9 mouse cellular contexts compared by ENCODE assay signal in the genomic region with DNA sequence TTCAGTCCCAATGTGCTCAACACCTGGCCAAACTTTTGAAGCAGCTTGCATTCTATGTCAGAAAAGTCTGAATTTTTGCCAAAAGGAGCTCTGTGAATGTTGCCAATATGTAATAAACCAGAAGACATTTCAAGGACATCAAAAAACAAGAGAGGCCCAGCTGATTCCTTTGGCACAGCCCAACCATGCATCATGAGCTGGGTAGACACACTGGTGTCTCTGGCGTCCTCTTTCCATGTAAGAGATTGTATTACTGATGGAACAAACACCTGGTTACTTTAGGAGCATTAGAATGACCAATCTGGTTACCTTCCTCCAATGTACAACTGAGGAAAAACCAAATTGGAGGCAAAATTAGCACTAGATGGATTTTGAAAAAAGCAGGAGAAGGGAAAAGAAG. TPM values are rescaled to one million over a fixed set of nuclear protein-coding genes. Genes with fewer than 3 reads are reported as not detected.
DNase-seq lines count a peak whose midpoint lies in the region; ATAC-seq lines count a peak whose summit lies in the region.
"Had no signal": no experiment of that assay in that cellular context is flagged by ENCODE, and none has a peak within 500 bp of the region (broad histone marks: within the 10 kb centered on the region; RNA-seq: fewer than 3 reads in every experiment).

No protein-coding gene starts in this region.

- H3K4me2 ChIP-seq in forebrain, embryonic 13.5 days = peak overlapping the region; percentile 62
- peak overlapping the region; percentile 71 for H3K4me2 ChIP-seq in limb, embryonic 13.5 days (replicated peaks)
- H3K4me2 ChIP-seq in neural tube, embryonic 13.5 days = peak overlapping the region; percentile 75

- intact Hi-C loops in heart, postnatal 10 days (cut with DNase I) = loop anchor here (10.0 kb wide), 2 partner anchors 292 to 438 kb away; no protein-coding TSS in a partner anchor

- DNase-seq in heart, embryonic 10.5 days (ENCODE audit: low spot score) = no peak
- DNase-seq in heart, postnatal 10 days = no peak
- DNase-seq in urinary bladder, postnatal 4 days (ENCODE audit: low spot score in 2 of 2) = no peak
- no peak for DNase-seq in thymus, postnatal 10 days (ENCODE audit: low spot score in 2 of 2)

- ATAC-seq in forebrain, embryonic 13.5 days = no peak
- ATAC-seq in limb, embryonic 13.5 days (ENCODE audit: low FRiP score, low read depth) = no peak
- no peak for ATAC-seq in neural tube, embryonic 13.5 days (ENCODE audit: low read depth)
- no peak for ATAC-seq in cerebellum, adult (ENCODE audit: insufficient number of reproducible peaks, low FRiP score, low TSS enrichment)

- 59% methylated on average over 1 of the region's 1 CpGs for WGBS in heart, embryonic 10.5 days
- 28% methylated on average over 1 of the region's 1 CpGs for WGBS in forebrain, embryonic 13.5 days
- 47% methylated on average over 1 of the region's 1 CpGs for WGBS in limb, embryonic 13.5 days
- 28% methylated on average over 1 of the region's 1 CpGs for WGBS in neural tube, embryonic 13.5 days

- H3K27me3 ChIP-seq in heart, embryonic 10.5 days (ENCODE audit: insufficient read depth, poor library complexity, severe bottlenecking) = no peaks in the 10 kb centered on the region
- no peaks in the 10 kb centered on the region for H3K27me3 ChIP-seq in forebrain, embryonic 13.5 days
- H3K27me3 ChIP-seq in limb, embryonic 13.5 days = no peaks in the 10 kb centered on the region
- H3K27me3 ChIP-seq in neural tube, embryonic 13.5 days = no peaks in the 10 kb centered on the region

- H3K4me3 ChIP-seq in heart, embryonic 10.5 days = no peak overlapping the region
- H3K4me3 ChIP-seq in forebrain, embryonic 13.5 days = peak overlapping the region; percentile 10; the same call in 1 of the 2 replicates
- peak overlapping the region; percentile 28; the same call in 1 of the 2 replicates for H3K4me3 ChIP-seq in limb, embryonic 13.5 days
- peak overlapping the region; percentile 18; the same call in 1 of the 2 replicates for H3K4me3 ChIP-seq in neural tube, embryonic 13.5 days

- peak overlapping the region; percentile 21; the same call in 1 of the 2 replicates for H3K9ac ChIP-seq in forebrain, embryonic 13.5 days
- no peak overlapping the region for H3K9ac ChIP-seq in limb, embryonic 13.5 days
- H3K9ac ChIP-seq in neural tube, embryonic 13.5 days = peak overlapping the region; percentile 23; the same call in 1 of the 2 replicates

- 0 out of 2 replicates have a peak, but pooled peaks cover 1% of the 10 kb centered on the region for H3K36me3 ChIP-seq in heart, embryonic 10.5 days
- H3K36me3 ChIP-seq in forebrain, embryonic 13.5 days (ENCODE audit: poor library complexity, severe bottlenecking) = peaks cover 25% of the 10 kb centered on the region
- H3K36me3 ChIP-seq in limb, embryonic 13.5 days = peaks cover 23% of the 10 kb centered on the region
- peaks cover 7% of the 10 kb centered on the region; the same call in 1 of the 2 replicates for H3K36me3 ChIP-seq in neural tube, embryonic 13.5 days

- H3K27ac ChIP-seq in heart, embryonic 10.5 days = peak overlapping the region; percentile 10; the same call in 1 of the 2 replicates
- no peak overlapping the region for H3K27ac ChIP-seq in forebrain, embryonic 13.5 days
- H3K27ac ChIP-seq in limb, embryonic 13.5 days = no peak overlapping the region
- H3K27ac ChIP-seq in neural tube, embryonic 13.5 days (replicated peaks) = peak overlapping the region; percentile 9; the same call in 1 of the 2 replicates
- H3K27ac ChIP-seq: kidney, postnatal 0 days had no signal

- no peaks in the 10 kb centered on the region for H3K9me3 ChIP-seq in heart, embryonic 10.5 days
- no peaks in the 10 kb centered on the region for H3K9me3 ChIP-seq in forebrain, embryonic 13.5 days (replicated peaks)
- no peaks in the 10 kb centered on the region for H3K9me3 ChIP-seq in limb, embryonic 13.5 days
- no peaks in the 10 kb centered on the region for H3K9me3 ChIP-seq in neural tube, embryonic 13.5 days

- peaks cover 81% of the 10 kb centered on the region for H3K4me1 ChIP-seq in heart, embryonic 10.5 days
- H3K4me1 ChIP-seq in forebrain, embryonic 13.5 days = peaks cover 79% of the 10 kb centered on the region
- peaks cover 80% of the 10 kb centered on the region for H3K4me1 ChIP-seq in limb, embryonic 13.5 days
- H3K4me1 ChIP-seq in neural tube, embryonic 13.5 days (replicated peaks) = peaks cover 83% of the 10 kb centered on the region

RNA-seq across cellular contexts. Expression of a gene that starts 6.5 kb away (rescaled TPM):
- 35.7 and 56.8 TPM in 2 replicates for polyA plus RNA-seq in heart, embryonic 10.5 days (2016; fragmentation: Nextera tagmentation; extraction: Ambion mirVana)
- total RNA-seq in heart, postnatal 10 days (2021) = 10 to 100 TPM; 24.6 to 28.1 TPM
- 199 and 207 TPM in 2 replicates for polyA plus RNA-seq in forebrain, embryonic 13.5 days (2015; fragmentation: Nextera tagmentation; extraction: Ambion mirVana)
- polyA plus RNA-seq in limb, embryonic 13.5 days (2015; fragmentation: Nextera tagmentation; extraction: Ambion mirVana) = 168 and 177 TPM in 2 replicates
- polyA plus RNA-seq in neural tube, embryonic 13.5 days (2015; fragmentation: Nextera tagmentation; extraction: Ambion mirVana) = 158 and 171 TPM in 2 replicates

Comparison
In these comparisons a context has a peak if more than half of its experiments do, and no peak if none do; other contexts are left out.
1. H3K27ac ChIP-seq: peak in heart, embryonic 10.5 days (single experiment) and neural tube, embryonic 13.5 days (single experiment); none in forebrain, embryonic 13.5 days (single experiment) and limb, embryonic 13.5 days (single experiment).
2. Peak in every context shown above with its lines, with median percentiles within 50 percentile points of each other: H3K4me2 ChIP-seq.